21 mouse cellular contexts compared by ENCODE assay signal in genomic region chr10:59795902-59796301, GRCm38 (mm10).
"Had no signal": no experiment of that assay in that cellular context is flagged by ENCODE, and none has a peak within 500 bp of the region (broad histone marks: within the 10 kb centered on the region; RNA-seq: fewer than 3 reads in every experiment).

No protein-coding gene starts in this region.

- H3K27me3 ChIP-seq: limb, embryonic 12.5 days; limb, embryonic 15.5 days; liver, embryonic 15.5 days; lung, embryonic 15.5 days; megakaryocyte, embryonic 14.5 days; midbrain, embryonic 13.5 days had no signal

- H3K4me3 ChIP-seq: limb, embryonic 12.5 days; limb, embryonic 15.5 days; liver, embryonic 15.5 days; lung, embryonic 15.5 days; megakaryocyte, embryonic 14.5 days; midbrain, embryonic 10.5 days; midbrain, embryonic 13.5 days had no signal

- DNase-seq: kidney, adult 8-10 months; kidney, postnatal 14 days; kidney, postnatal 4 days; left cerebral cortex, postnatal 4 days; lung, adult 18-20 months; lung, postnatal 10 days; lung, postnatal 36 days; right cerebral cortex, adult 18-20 months; right cerebral cortex, postnatal 14 days; right cerebral cortex, postnatal 4 days; thymus, adult 2 months; thymus, postnatal 14 days; thymus, postnatal 4 days had no signal

- H3K36me3 ChIP-seq: midbrain, embryonic 13.5 days had no signal

- ATAC-seq: midbrain, embryonic 13.5 days had no signal

- H3K9me3 ChIP-seq: limb, embryonic 12.5 days; limb, embryonic 15.5 days; liver, embryonic 15.5 days; lung, embryonic 15.5 days; megakaryocyte, embryonic 14.5 days; midbrain, embryonic 10.5 days; midbrain, embryonic 13.5 days had no signal

- H3K4me2 ChIP-seq: limb, embryonic 12.5 days; limb, embryonic 15.5 days; liver, embryonic 15.5 days; lung, embryonic 15.5 days; midbrain, embryonic 13.5 days had no signal

- H3K27ac ChIP-seq: limb, embryonic 12.5 days; limb, embryonic 15.5 days; liver, embryonic 15.5 days; lung, embryonic 15.5 days; midbrain, embryonic 10.5 days; midbrain, embryonic 13.5 days; stomach, postnatal 0 days had no signal

- H3K9ac ChIP-seq: limb, embryonic 12.5 days; limb, embryonic 15.5 days; liver, embryonic 15.5 days; lung, embryonic 15.5 days; midbrain, embryonic 13.5 days had no signal
